Mouse (Mus musculus) stomach, postnatal 0 days (tissue): Measurements from ENCODE around the gene Tns3. TPM values are rescaled to one million over a fixed set of nuclear protein-coding genes. Genes with fewer than 3 reads are reported as not detected.

Experiments
- ATAC-seq: fragments of 200-750 bp; cut with Nextera tagmentation; 2 replicates; pipeline ENCODE4 v1.8.0; 2017; ENCODE audit not compliant: low FRiP score, low TSS enrichment
- DNase-seq: peaks from one replicate; pipeline ENCODE4 v3.0.0-alpha.2; 2016; ENCODE audit warnings: low spot score
- H3K27ac ChIP-seq: fragments of 300-500 bp; sonication (generic); replicated peaks from 2 replicates; pipeline ENCODE4 v1.5.1; 2014; ENCODE audit warnings: mild to moderate bottlenecking, control low read depth
- H3K27me3 ChIP-seq: fragments of 300-500 bp; sonication (generic); 2 replicates; pipeline ENCODE4 v1.6.1; 2014; ENCODE audit warnings: low read length; ENCODE audit not compliant: control insufficient read depth, insufficient read depth
- H3K36me3 ChIP-seq: fragments of 300-500 bp; sonication (generic); 2 replicates; pipeline ENCODE4 v1.6.1; 2014; ENCODE audit warnings: low read length, mixed read lengths; ENCODE audit not compliant: control insufficient read depth, insufficient read depth
- H3K4me1 ChIP-seq: fragments of 300-500 bp; sonication (generic); replicated peaks from 2 replicates; pipeline ENCODE4 v1.6.1; 2014; ENCODE audit warnings: antibody characterized with exemption; ENCODE audit not compliant: control insufficient read depth, insufficient read depth
- H3K4me2 ChIP-seq: fragments of 300-500 bp; sonication (generic); replicated peaks from 2 replicates; pipeline ENCODE4 v1.6.1; 2014; ENCODE audit warnings: low read depth, mild to moderate bottlenecking, control low read depth, moderate library complexity
- H3K4me3 ChIP-seq: fragments of 300-500 bp; sonication (generic); 2 replicates; pipeline ENCODE4 v1.5.1; 2014; ENCODE audit warnings: low read depth, low read length, control low read depth
- H3K9ac ChIP-seq: fragments of 300-500 bp; sonication (generic); 2 replicates; pipeline ENCODE4 v1.6.1; 2014; ENCODE audit warnings: mild to moderate bottlenecking, low read length, control low read depth, mixed read lengths
- H3K9me3 ChIP-seq: fragments of 300-500 bp; sonication (generic); 2 replicates; pipeline ENCODE4 v1.6.1; 2016; ENCODE audit warnings: low read length; ENCODE audit not compliant: control insufficient read depth
- CTCF ChIP-seq: IDR thresholded peaks from 2 replicates; pipeline ENCODE4 v1.5.1; 2016; ENCODE audit warnings: antibody characterized with exemption, low read depth, mild to moderate bottlenecking, moderate library complexity
- EP300 ChIP-seq: optimal IDR thresholded peaks from 2 replicates; pipeline ENCODE3; 2016; ENCODE audit warnings: antibody characterized with exemption
- WGBS: fragments of 180-500 bp; shearing (Covaris S2); extraction: QIAGEN DNeasy Blood & Tissue Kit; methylation state at CpG from one replicate; pipeline ENCODE4 v1.1.7; 2014; 5-methylcytosine and 5-hydroxymethylcytosine counted together
- polyA plus RNA-seq: library from polyadenylated mRNA; unstranded; fragments of >200 nt; fragmentation: Nextera tagmentation; extraction: Ambion mirVana; gene quantifications from 2 replicates; pipeline ENCODE4 v1.2.1, GENCODE M21; 2015

Tns3 gene
- polyA plus RNA-seq, 1 experiment from 2014 or later: 10.4 TPM

- TF ChIP-seq CTCF (peak; percentile 94), EP300 (no peak)
These were observed 259.0 kb downstream of the Tns3 start for GRCm38 (mm10) chr11:8405225-8405899.

GRCm38 (mm10) chr11:8401328-8401727 lies 263.0 kb downstream of the Tns3 start:
- H3K36me3 ChIP-seq: no peaks in the 10 kb centered on the region
- 88% methylated on average over 7 of the region's 7 CpGs for WGBS
- DNase-seq (no peak), ATAC-seq (no peak)
- TF ChIP-seq CTCF (no peak), EP300 (no peak)
- no peak overlapping the region for H3K4me3 ChIP-seq
- no peaks in the 10 kb centered on the region for H3K4me1 ChIP-seq
- no peaks in the 10 kb centered on the region for H3K9me3 ChIP-seq
- H3K4me2 ChIP-seq: no peak overlapping the region
- H3K27me3 ChIP-seq: no peaks in the 10 kb centered on the region
- H3K27ac ChIP-seq: no peak overlapping the region
- H3K9ac ChIP-seq: no peak overlapping the region

More at GRCm38 (mm10) chr11:8405225-8405899, 259.0 kb downstream of the Tns3 start:
- H3K9ac ChIP-seq: no peak overlapping the region
- 30% methylated on average over 18 of the region's 18 CpGs for WGBS
- H3K36me3 ChIP-seq: no peaks in the 10 kb centered on the region
- no peaks in the 10 kb centered on the region for H3K9me3 ChIP-seq
- ATAC-seq: peak; percentile 65
- H3K4me1 ChIP-seq: no peaks in the 10 kb centered on the region
- no peak overlapping the region for H3K27ac ChIP-seq
- no peak overlapping the region for H3K4me3 ChIP-seq
- DNase-seq: peak; percentile 82
- H3K4me2 ChIP-seq: no peak overlapping the region
- no peaks in the 10 kb centered on the region for H3K27me3 ChIP-seq

GRCm38 (mm10) chr11:8396329-8396728 lies 268.0 kb downstream of the Tns3 start:
- no peak overlapping the region for H3K4me2 ChIP-seq
- no peaks in the 10 kb centered on the region for H3K27me3 ChIP-seq
- 82% methylated on average over 7 of the region's 7 CpGs for WGBS
- H3K27ac ChIP-seq: no peak overlapping the region
- no peaks in the 10 kb centered on the region for H3K4me1 ChIP-seq
- no peak for DNase-seq
- no peaks in the 10 kb centered on the region for H3K36me3 ChIP-seq
- TF ChIP-seq CTCF (no peak), EP300 (no peak)
- no peak overlapping the region for H3K4me3 ChIP-seq
- H3K9me3 ChIP-seq: no peaks in the 10 kb centered on the region
- no peak for ATAC-seq
- no peak overlapping the region for H3K9ac ChIP-seq

GRCm38 (mm10) chr11:8391564-8391963 lies 272.8 kb downstream of the Tns3 start:
- no peak overlapping the region for H3K4me2 ChIP-seq
- no peaks in the 10 kb centered on the region for H3K9me3 ChIP-seq
- H3K4me1 ChIP-seq: no peaks in the 10 kb centered on the region
- TF ChIP-seq EP300 (no peak), CTCF (no peak)
- no peaks in the 10 kb centered on the region for H3K36me3 ChIP-seq
- 62% methylated on average over 5 of the region's 5 CpGs for WGBS
- H3K27me3 ChIP-seq: no peaks in the 10 kb centered on the region
- DNase-seq: no peak
- no peak for ATAC-seq
- H3K27ac ChIP-seq: no peak overlapping the region
- no peak overlapping the region for H3K4me3 ChIP-seq
- H3K9ac ChIP-seq: no peak overlapping the region

- Histone ChIP-seq H3K4me2 (no peak overlapping the region), H3K36me3 (no peaks in the 10 kb centered on the region), H3K9me3 (no peaks in the 10 kb centered on the region), H3K4me3 (no peak overlapping the region), H3K4me1 (no peaks in the 10 kb centered on the region), H3K27me3 (no peaks in the 10 kb centered on the region), H3K27ac (no peak overlapping the region), H3K9ac (no peak overlapping the region)
- ATAC-seq (no peak), DNase-seq (no peak)
- WGBS: 74% methylated on average over 7 of the region's 7 CpGs
- TF ChIP-seq CTCF (no peak), EP300 (no peak)
These were observed 278.4 kb downstream of the Tns3 start for GRCm38 (mm10) chr11:8385891-8386405.
